Mouse (Mus musculus) small intestine, adult 2 months (tissue): ENCODE measurements around the gene Cemip2.

ENCODE experiments used
- CTCF ChIP-seq: fragments of 200-500 bp; IDR thresholded peaks from 2 replicates; pipeline ENCODE4 v1.5.1; 2012; ENCODE audit warnings: low read depth, mild to moderate bottlenecking, control low read depth, inconsistent platforms, low read length, moderate library complexity, mixed read lengths; ENCODE audit not compliant: insufficient replicate concordance, insufficient read length; ENCODE audit errors: extremely low read depth
- POLR2A ChIP-seq: fragments of 200-500 bp; IDR thresholded peaks from 2 replicates; pipeline ENCODE4 v1.6.1; 2012; ENCODE audit warnings: low read depth, mild to moderate bottlenecking, control low read depth, inconsistent platforms, low read length, moderate library complexity

DNA sequence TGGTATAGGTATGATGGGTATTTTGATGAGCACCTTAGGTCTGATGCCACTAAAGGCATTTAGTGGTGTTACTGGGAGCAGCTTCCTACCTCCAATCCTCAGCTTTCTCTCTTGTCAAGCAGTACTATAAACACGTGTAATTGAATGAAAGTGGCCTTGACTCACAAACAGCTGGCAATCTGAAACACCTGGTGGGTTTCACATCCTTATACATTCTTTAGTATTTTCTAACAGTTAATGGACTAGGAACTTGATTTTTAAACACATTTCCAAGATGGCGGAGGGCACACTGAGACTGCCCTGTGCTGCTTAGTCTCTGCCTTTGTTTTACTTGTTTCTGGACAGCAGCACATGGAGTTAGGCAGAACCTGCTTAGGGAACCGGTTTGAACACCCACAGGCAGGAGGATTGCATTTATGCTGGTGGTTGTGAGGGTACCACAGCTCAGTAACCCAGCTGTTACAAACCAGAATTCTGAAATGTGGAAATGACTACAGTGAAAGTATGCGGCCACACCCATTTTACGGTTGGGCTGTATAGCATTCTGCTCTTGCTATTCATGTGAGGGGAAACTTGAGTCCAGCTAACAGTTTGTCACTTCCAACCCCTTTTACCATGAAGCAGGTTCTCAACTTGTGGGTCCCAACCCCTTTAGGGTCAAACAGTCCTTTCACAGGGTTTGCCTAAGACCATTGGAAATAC is 84.3 kb downstream of the Cemip2 start:
- TF ChIP-seq POLR2A (no peak), CTCF (no peak)
